Mouse (Mus musculus): ENCODE data around the gene Mycbpap.
A peak's percentile ranks its signal among the peaks of the same experiment; 100 is the strongest.

Mycbpap gene

DNA sequence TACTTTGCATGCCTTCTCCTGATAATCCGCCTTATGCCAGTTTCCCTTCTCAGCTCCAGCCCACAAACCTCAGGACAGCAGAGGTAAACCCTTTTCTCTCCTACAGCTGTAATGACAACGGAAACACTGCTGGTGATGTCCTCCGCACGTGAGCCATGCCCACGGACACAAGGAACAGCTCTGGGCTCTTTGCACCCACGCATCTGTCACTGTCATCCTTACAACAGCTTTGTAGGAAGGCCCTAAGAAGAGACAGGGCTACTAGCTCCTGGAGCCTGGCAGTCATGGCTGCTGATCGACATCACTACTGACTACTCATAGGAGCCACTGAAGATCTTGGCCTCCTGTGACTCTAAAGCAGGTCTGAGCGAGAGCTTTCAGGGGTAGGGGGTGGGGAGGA is 11.6 kb upstream of the Mycbpap start:
- no peak for DNase-seq (ENCODE audit: low read depth, low spot score)

DNA sequence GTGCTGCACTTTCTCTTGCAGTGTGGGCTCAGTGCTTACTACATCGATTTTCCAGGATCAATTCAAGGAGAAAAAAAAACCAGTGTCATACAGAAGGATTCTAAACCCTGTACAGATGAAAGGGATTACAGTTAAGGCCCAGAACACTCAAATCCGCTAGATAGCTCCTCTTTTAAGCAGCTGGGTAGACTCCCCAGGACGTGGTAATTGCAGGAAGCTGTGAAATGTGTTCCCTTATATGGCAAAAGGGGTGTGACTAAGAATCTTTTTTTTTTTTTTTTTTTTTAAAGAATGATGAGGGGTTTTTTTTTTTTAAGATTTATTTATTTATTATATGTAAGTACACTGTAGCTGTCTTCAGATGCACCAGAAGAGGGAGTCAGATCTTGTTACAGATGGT is 7.3 kb upstream of the Mycbpap start:
- DNase-seq (ENCODE audit: low read depth, low spot score): no peak

DNA sequence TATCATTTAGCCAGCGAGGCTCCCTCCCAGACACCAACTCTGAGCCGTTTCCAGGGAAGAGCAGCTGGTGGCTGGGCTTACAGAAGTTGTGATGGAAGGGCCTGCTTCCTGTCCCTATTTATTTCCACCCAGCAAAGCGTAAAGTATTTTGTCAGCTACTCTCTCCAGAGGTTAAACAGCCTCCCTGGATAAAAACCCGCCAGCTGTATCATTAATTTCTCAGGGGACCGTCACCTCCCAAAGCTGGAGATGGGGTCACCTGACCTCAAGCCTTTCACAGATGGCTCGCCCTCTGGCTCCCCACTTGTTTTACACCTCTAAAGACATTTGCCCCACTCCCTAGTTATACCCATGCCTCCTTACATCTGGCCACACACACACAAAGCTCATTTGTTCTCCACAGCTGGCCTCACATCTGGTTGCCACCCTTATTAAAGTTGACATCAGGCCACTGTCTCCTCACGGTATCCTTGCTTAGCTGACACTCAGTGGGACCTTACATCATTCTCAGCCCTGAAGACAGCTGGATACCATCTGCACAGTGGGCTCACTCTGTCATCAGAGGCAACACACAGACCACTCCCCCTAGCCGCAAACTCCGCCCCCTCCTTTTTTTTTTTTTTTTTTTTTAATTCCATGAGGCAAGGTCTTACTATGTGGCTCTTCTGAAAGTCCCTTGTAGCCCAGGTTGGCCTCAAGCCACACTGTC is 4.8 kb upstream of the Mycbpap start:
- DNase-seq (ENCODE audit: low read depth, low spot score): peak; percentile 25

DNA sequence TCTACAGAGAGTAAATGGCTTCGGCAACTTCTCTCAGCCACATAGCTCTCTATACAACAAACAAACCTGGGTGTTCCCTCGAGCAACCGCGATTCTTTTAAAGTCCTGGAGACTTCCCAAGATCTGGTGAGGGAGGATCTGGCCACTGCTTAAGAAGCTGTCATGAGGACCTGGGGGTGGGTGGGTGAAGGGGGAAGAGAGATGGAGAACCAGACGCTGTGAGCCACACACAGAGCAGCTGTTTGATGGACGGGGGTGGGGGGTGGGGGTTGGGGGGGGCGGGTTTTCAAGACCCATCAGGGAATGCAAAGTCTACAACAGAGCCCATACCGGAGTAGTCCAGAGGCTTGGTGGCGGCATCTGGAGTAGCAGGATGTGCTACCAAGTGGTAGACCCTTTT is 8.1 kb downstream of the Mycbpap start:
- no peak for DNase-seq (ENCODE audit: low read depth, low spot score)

DNA sequence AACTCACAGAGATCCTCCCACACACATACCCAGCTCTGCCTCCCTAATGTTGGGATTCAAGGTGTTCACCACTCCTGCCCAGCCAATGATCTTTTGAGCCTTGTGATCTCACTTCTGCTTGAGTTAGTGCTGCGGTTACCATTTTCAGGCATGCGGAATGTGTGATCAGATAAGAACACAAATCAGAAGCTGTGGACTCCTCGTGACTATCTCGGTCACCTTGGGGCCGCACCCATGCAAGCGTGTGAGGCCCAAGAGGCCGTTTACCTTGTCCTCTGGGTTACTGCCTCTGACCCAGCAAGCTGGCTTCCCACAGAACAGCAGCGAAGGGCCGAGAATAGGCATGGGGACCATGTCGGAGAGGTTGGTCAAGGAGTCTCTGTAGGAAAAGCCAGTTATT is 12.6 kb downstream of the Mycbpap start:
- DNase-seq (ENCODE audit: low read depth, low spot score): no peak

DNA sequence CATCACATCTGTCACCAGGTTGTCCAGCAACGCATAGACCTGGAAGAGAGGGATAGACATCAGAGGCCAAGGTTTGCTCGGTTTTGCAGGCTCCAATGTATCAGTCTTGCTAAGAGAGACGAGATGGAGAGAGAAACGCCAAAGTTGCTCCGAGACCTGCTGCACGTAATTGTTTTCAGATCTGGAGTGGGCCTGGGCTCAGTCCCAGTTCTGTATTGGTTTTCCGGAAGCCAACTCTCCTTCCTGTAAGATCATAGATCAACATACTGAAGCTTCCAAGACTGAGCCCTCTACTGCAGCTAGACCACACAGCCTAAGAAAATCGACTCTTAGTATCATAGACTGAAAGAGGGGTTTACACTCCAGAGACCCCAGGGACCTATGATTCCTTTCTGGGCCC is 20.1 kb downstream of the Mycbpap start:
- DNase-seq (ENCODE audit: low read depth, low spot score): no peak

DNA sequence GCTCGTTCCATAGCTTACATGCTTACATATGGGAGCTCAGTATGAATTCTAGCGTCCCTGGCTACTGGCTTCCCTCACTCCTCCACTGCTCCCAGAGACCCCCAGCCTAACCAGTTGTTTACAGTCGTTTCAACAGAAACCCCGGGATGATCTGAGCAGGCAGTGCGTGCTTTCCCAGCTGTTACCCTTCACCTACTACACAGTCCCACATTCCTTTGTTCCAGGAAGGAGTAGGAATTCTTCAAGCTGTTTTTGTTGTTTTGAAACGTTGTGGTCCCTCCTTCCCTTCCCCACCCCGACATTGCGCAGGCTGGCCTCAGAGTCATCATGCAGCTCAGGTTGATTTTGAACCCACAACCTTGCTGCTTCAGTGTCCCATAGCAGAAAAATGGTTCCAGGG is 21.2 kb downstream of the Mycbpap start:
- no peak for DNase-seq (ENCODE audit: low read depth, low spot score)

DNA sequence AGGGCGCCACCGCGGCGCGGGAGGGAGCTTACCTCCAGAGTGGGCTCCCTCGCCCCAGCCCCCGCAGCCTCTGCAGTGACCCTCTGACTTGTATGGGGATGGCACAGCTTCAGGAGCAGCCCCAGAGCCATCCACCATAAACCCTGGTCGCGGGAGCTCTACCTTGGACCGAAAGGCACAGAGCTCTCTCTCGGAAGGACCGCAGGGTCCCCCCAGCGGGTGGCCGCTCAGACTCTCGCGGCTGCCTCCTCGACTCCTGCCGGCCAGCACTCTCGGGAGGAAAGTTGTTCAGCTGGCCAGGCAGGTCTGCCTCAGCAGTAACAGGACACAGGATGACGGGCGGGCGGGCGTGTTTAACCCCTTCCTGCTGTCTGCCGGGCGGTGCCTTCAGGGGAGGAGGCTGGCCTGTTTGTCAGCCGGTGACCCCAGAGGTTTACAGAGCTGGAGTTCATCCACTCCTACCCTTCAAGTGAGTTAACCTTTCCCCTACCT is 21.8 kb downstream of the Mycbpap start, which contains the start of gene Epn3:
Epn3 (minus strand) TSS at position 314 of the 492 bp plus-strand sequence.
- no peak for DNase-seq (ENCODE audit: low read depth, low spot score)

DNA sequence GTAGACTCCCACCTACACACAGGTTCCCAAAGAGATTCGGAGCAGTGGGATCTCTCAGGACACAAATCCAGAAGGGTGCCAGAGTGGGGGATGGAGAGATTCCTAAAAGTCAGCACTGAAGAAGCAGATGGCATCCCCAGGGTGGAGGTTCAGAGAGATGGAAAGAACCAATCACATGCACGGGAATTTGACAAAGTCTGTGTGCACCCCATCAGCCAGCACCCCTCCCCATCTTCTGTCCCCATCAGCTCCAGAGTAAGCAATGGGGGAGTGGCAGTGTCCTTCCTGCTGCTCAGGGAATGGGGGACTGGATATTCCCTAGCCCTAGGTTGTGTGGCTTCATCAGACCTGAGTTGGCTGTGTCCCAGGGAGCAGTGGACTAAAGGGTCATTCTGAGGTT is 22.5 kb downstream of the Mycbpap start:
- DNase-seq (ENCODE audit: low read depth, low spot score): no peak

DNA sequence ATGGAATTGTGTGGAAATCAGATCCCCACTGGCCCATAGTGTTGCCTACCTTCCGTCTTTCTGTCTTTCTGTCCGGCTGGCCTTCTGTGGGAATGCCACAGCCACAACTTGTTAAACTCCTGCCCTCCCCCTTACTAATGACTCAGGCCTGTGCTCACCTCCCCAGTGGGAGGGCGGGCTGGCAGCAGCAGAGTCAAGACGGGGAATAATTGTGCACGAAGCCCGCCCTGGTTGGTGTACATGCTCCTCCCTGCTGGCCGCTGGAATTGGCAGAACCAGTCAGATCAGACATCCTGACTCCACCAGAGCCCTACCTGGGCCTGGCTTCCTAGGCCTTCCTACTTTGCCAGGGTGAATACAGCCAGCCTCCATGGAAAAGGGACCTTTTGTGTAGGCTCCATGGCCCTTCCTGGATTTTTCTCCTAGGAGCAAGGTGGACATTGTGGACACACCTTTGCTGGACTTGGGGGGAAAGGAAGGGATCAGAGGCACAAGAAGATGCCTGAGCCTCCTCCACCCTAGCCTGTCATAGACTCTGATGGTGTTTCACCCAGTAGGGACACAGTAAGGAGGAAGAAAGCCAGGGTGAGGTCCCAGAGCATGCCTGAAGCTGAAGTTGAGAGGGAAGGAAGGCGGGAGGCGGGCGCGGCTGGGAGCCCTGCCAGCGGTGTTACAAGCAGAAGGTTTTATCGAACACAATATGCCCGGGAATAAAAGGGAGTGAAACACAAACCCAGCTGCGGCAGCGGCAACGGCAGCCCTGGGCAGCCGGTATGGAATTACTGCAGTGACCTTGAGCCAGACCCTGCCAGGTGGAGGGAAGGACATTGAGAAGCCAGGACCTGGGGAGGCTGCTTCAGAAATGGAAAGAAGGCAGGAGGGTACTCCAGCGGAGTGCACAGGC is 23.2 kb downstream of the Mycbpap start:
- no peak for DNase-seq (ENCODE audit: low read depth, low spot score)

DNA sequence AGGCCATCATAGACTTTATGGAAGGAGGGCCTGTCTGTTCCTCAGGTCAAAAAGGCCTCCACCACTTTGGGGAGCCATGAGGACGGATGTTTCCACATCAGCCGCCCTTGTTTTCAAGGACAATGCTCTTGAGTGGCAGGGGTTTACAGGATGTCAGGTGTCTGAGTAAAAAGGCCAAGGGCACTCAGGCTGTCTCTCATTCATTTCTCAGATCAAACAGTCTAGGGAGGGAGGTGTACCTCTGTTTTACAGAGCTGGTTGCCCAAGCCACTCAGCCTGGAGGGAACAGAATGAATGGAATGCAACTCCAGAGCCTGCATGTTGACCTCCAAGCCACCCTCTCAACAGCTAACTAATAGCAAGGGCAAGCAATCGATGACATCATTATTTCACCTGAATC is 26.1 kb downstream of the Mycbpap start:
- peak; percentile 44 for DNase-seq (ENCODE audit: low read depth, low spot score)

DNA sequence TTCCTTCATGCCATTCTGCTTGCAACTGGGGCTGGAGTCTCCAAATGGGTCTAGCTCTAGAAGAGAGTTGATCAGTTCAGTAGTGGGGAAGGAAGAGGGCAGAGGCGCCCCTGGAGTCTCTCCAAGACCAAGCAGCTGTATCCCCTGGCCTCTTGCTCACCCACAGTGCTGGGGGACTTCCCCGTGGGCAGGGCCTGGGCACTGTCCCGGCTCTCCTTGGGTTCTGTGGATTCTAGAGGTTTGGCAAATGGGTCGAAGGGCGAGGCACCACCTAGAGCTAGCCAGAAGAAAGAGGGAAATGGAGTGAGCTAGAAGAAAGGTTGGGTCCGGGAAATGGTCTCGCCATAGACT is 29.8 kb downstream of the Mycbpap start:
- no peak for DNase-seq (ENCODE audit: low read depth, low spot score)

DNA sequence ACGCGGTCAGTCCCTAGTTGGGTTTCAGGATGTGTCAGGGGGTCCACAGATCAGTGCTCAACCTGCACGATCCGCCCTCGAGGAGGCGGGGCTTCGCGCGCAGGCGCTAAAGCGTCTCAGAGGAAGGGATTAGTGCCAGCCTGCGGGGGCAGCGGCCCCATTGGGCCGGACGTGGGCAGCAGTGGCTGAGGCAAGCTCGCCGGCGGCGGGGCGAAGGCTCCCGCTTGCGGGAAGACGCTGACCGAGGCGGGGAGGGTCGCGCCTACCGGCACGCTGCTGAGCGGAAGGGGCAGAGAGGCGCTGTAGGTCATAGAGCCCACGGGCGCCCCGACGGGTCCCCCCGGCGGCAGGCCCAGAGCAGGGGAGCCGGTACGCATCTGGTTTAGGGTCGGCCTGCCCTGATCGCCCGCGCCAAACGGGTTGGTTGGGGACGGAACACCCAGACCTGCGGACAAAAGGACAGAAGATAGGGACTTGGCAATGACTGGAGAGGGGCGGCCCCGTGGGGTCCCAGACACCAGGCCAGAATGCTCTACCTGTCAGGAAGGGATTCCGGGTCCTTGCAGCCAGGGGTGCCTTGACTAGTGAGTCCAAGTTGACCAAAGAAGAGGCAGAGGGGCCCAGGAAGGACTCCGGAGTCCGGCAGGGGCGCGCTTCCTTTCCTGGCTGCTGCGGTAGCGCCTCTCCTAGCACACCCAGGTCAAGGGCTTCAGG is 30.4 kb downstream of the Mycbpap start:
- DNase-seq (ENCODE audit: low read depth, low spot score): peak; percentile 63

DNA sequence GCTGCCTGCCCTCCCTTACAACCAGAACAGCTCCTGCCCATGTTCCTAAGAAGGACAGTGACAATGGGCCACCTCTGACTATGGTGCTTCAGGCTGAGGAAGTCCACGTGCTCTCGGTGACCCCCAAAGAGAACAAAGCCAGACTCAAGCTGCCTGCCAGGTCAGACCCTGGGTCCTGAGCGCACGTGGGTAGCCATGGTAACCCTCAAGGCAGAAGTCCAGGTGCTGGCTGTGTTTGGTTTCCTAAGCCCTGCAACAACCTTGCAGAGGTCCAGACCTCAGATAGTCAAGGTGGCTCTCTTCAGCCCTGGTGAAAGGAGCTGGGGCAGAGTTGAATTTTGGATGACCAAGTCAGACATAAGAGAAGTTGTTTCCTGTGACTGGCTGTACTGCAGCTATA is 31.8 kb downstream of the Mycbpap start:
- peak; percentile 42 for DNase-seq (ENCODE audit: low read depth, low spot score)

DNA sequence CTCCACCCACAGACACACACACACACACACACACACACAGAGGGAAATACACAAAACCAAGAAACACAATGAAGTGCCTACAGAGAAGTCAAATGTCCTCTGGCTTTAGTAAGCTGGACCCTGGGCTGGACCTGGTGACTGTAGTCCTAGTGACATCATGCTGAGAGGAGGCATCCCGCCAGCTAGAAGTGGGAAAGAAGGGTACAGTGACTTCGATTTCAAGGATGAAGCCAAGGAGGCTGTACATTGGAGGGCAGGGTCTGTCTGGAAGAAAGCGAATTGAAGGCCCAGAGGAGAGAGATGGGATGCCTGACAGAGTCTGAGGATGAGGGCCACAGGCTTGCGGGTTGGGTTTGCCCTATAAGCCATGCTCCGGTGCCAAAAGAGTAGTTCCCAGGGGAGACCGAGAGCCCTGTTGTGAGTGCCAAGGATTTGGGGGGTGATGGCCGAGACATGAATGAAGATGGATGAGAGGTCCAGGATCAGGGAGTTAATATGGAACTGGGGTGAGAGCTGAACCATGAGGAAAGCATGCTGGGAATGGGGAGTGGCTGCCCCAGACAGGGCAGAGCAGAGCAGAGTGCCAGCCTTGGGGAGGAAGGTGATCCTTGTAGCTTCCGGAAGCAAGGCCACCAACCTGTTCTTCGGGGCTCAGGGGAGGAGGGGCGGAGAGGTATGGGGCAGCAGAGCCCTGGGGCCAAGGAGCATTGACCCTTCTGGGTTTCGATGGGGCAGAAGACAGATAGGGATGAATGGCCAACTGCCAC is 32.6 kb downstream of the Mycbpap start:
- DNase-seq (ENCODE audit: low read depth, low spot score): no peak

DNA sequence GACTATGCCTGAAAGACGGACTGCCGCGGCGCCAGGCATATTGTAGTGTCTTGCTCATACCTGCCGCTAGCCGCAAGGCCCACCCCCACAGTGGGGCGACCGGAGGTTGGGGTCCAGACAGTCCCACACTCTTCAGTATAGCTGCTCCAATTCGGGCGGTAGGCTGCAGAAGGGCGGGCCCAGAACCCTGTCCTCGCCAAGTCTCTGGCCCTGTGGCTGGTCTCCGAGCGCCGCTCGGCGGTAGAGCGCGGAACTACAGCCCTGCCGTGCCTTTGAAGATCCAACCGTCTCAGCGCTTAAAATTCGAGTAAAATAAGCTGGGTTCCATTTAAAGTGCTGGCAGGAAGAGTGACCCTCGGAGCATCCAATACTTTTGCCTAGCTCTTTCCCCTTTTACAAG is 35.5 kb downstream of the Mycbpap start, which contains the start of gene Spata20:
Spata20 (minus strand) TSS at position 179 of the 400 bp plus-strand sequence.
- peak; percentile 72 for DNase-seq (ENCODE audit: low read depth, low spot score)

DNA sequence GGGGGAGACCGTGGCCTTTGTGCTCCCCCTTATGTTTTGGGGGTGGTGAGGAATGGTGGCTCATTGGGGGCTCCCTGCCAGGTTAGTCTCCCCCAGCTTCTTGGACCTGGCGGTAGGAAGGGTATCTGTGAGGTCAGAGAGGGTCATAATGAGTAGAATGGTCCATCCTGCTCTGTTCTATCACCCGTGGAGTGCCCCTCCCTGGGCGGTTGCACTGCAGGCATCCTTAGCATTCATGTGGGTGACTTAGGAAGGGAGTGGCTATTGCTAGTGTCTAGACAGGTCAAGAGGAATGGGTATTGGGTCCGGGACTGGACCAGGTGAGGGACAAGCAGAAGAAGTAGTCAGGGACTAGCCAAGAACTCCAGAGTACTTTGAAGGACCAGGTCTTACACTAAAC is 36.3 kb downstream of the Mycbpap start:
- no peak for DNase-seq (ENCODE audit: low read depth, low spot score)

DNA sequence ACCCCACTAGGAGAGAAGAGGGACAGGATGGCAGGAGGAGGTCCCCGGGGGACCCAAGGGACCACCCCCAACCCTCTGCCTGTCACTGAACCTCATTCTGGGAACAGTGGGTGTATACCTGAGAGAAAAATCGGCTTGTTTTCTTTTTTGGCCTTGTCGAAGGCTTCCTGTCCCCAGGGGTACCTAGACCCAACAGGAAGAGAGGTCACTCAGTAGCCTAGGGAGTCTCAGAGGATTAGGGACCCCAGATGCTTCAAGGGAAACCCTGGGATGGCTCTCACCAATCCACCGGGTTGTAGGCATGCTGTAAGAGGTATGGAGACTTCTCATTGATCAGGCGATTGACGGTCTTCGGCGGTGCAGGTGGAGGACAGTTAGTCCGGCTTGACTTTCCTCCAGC is 36.9 kb downstream of the Mycbpap start:
- no peak for DNase-seq (ENCODE audit: low read depth, low spot score)

DNA sequence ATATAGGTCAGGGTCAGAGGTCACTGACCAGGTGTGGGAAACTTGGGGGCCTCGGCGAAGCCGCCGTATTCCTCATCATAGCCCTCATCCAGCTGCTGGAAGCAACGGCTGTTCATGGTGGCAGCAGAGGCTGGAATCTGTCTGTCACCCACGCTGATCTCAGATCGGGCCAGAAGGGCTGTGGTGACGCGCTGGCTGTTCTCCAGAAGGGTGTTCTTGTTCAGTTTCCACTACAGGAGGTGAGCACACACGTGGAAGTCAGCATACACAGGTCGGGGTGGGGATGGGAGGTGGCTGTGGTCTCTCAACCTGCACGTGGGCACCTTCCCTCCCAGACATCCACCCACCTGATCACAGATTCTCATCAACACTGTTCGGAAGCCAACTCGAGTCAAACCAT is 37.6 kb downstream of the Mycbpap start:
- DNase-seq (ENCODE audit: low read depth, low spot score): no peak

DNA sequence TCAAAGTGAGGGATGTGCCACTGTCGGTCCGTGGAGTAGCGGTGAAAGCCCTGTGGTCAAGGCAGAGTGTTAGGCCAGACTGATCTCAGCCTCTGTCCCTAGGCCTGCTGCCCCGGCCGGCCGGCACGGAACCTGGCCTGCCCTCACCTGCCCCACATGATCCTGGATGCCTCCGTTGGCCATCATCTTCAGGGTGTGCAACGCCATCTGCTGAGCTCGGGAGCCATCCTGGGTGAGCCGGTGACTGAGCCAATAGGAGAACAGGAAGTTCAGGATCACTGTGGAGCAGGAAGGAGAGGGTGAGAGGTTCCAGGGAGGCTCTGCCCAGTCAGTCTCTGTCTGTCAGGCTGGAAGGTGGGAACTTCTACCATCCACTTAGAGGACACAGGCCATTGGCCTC is 38.1 kb downstream of the Mycbpap start:
- no peak for DNase-seq (ENCODE audit: low read depth, low spot score)

DNA sequence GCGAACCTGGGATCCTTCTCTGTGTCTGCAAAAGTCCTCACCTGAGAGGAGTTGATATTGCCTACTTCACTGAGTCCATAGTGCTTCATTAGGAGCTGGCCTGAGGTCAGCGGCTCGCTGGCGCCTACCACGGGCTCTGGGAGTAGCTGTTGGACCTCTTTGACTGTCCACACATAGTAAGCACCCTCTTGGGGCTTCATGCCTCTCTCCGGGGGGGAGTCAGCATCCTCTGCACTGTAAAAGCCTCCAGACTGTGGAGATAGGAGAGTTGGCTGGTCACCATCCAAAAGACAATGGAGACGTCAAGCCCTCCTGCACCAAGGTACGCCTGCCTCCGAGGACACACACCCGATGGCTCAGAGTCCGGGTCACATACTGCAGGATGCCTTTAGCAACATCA is 38.8 kb downstream of the Mycbpap start:
- no peak for DNase-seq (ENCODE audit: low read depth, low spot score)

All from R1 (cell line).